Mouse (Mus musculus): ENCODE measurements around the gene Mdm2. TPM values are rescaled to one million over a fixed set of nuclear protein-coding genes. Genes with fewer than 3 reads are reported as not detected.
A peak's percentile ranks its signal among the peaks of the same experiment; 100 is the strongest.

Mdm2 gene
- polyA plus RNA-seq, 1 experiment = 70.6 TPM

GRCm38 (mm10) chr10:117714928-117715500 lies 4.5 kb upstream of the Mdm2 start:
- DNase-seq (ENCODE audit: low read depth) = no peak
- TF ChIP-seq CTCF (IDR thresholded peaks at IDR 0.05; ENCODE audit: borderline replicate concordance, extremely low read depth, insufficient read depth, insufficient read length) = no peak
- no peak for TF ChIP-seq POLR2A (IDR thresholded peaks at IDR 0.05; ENCODE audit: borderline replicate concordance, extremely low read depth, insufficient read depth, insufficient read length, poor library complexity, severe bottlenecking)

- TF ChIP-seq CTCF (IDR thresholded peaks at IDR 0.05; ENCODE audit: borderline replicate concordance, extremely low read depth, insufficient read depth, insufficient read length) = no peak
- no peak for TF ChIP-seq POLR2A (IDR thresholded peaks at IDR 0.05; ENCODE audit: borderline replicate concordance, extremely low read depth, insufficient read depth, insufficient read length, poor library complexity, severe bottlenecking)
- DNase-seq (ENCODE audit: low read depth) = no peak
Measured at GRCm38 (mm10) chr10:117714048-117714545, 3.5 kb upstream of the Mdm2 start.

DNA sequence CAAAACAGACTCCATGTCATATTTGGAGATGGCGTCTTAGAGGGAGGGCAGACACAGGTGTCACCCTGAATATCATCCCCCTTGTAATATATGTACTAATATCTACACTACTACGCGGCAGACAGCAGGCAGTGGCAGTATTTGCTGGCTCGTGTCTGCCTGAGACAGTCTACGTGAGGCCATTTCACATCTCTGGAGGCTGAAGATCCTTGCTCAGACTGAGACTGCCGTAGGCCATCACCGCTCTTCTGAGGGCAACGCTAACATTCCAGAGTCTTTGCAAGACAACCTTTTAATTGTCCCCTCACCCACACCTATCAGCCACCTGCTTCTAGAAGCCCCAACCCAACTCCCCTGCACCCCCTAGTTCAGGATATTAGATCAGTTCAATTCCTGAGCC lies 2.9 kb upstream of the Mdm2 start:
- TF ChIP-seq CTCF (IDR thresholded peaks at IDR 0.05; ENCODE audit: borderline replicate concordance, extremely low read depth, insufficient read depth, insufficient read length) = no peak
- no peak for TF ChIP-seq POLR2A (IDR thresholded peaks at IDR 0.05; ENCODE audit: borderline replicate concordance, extremely low read depth, insufficient read depth, insufficient read length, poor library complexity, severe bottlenecking)
- no peak for DNase-seq (ENCODE audit: low read depth)

GRCm38 (mm10) chr10:117712871-117713270 lies 2.3 kb upstream of the Mdm2 start:
- TF ChIP-seq POLR2A (IDR thresholded peaks at IDR 0.05; ENCODE audit: borderline replicate concordance, extremely low read depth, insufficient read depth, insufficient read length, poor library complexity, severe bottlenecking) = no peak
- DNase-seq (ENCODE audit: low read depth) = no peak

DNA sequence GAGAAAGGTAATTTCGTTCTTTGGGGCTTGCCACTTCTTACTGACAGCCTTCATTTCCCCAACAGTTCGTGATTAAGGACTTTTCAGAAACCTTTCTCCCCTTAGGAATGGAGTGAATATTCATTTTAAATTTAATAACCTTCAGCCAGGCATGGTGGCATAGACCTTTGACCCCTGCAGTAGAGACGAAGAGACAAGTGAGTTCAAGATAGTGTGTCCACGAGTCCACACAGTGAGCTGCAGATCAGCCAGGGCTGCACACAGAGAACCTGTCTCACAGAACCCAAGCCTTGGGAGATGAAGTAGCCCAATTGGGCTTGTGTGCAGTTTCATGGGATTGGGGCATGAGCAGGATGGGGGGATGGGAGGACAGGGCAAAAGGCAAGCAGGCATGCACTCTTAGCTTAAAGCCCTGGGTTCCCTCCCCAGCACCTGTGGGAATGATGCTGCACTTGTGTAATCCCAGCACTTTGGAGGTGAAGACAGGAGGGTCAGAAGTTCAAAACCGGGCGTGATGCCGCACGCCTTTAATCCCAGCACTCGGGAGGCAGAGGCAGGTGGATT lies 1.7 kb upstream of the Mdm2 start:
- no peak for DNase-seq (ENCODE audit: low read depth)
- TF ChIP-seq POLR2A (IDR thresholded peaks at IDR 0.05; ENCODE audit: borderline replicate concordance, extremely low read depth, insufficient read depth, insufficient read length, poor library complexity, severe bottlenecking) (no peak), CTCF (IDR thresholded peaks at IDR 0.05; ENCODE audit: borderline replicate concordance, extremely low read depth, insufficient read depth, insufficient read length) (no peak)

GRCm38 (mm10) chr10:117711408-117711807 lies 850 bp upstream of the Mdm2 start:
- TF ChIP-seq CTCF (IDR thresholded peaks at IDR 0.05; ENCODE audit: borderline replicate concordance, extremely low read depth, insufficient read depth, insufficient read length) (no peak), POLR2A (IDR thresholded peaks at IDR 0.05; ENCODE audit: borderline replicate concordance, extremely low read depth, insufficient read depth, insufficient read length, poor library complexity, severe bottlenecking) (no peak)
- DNase-seq (ENCODE audit: low read depth) = no peak

DNA sequence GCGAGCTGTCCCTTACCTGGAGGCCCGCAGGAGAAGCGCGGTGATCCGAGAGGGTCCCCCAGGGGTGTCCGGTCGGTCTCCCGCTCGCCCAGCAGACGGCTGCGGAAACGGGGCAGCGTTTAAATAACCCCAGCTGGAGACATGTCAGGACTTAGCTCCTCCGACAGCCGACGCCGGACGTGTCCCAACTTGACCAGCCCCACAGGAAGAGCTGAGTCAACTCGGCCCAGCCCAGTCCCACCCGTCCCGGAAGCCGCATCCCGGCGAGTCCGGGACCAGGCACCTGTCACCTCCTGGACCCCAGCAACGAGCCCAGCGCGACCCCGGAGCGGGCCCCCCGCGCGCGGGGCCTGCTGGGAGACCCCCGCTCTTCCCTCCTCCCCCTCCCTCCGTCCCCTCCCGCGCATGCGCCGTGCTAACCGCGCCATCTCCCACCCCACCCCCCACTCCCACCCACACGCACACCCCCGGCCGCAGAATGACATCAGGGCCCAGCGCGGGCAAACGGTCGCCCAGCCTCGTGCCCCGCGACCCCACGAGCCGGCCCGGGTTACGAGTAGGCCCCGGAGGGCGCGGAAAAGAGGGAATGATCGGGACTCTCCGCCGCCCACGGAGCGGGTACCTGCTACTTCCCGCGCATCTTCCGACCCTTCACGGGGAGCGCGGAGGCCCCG lies 491 bp downstream of the Mdm2 start:
- peak; percentile 91 for DNase-seq (ENCODE audit: low read depth)
- TF ChIP-seq POLR2A (IDR thresholded peaks at IDR 0.05; ENCODE audit: borderline replicate concordance, extremely low read depth, insufficient read depth, insufficient read length, poor library complexity, severe bottlenecking) = no peak; the same call in 1 of the 2 replicates

GRCm38 (mm10) chr10:117709326-117709830 lies 1.2 kb downstream of the Mdm2 start:
- no peak for DNase-seq (ENCODE audit: low read depth)
- TF ChIP-seq CTCF (IDR thresholded peaks at IDR 0.05; ENCODE audit: borderline replicate concordance, extremely low read depth, insufficient read depth, insufficient read length) = no peak
- TF ChIP-seq POLR2A (IDR thresholded peaks at IDR 0.05; ENCODE audit: borderline replicate concordance, extremely low read depth, insufficient read depth, insufficient read length, poor library complexity, severe bottlenecking) = no peak

DNA sequence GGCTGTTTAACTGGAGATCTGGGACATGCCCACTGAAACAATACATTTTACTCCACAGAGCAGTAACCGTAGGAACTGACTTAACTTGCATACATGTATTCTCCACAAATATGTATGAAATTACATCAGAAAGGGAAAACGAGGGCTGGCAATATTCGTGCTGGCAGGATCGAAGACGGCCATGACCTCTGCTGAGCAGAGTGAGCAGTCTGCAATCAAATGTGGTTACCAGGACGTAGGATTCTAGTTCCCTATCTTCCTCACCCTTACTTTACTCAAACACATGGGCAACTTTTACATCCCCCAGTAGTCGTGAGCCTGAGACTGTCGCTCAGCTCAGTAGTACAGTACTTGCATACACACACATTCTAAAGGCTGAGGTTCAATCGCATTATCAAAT lies 1.7 kb downstream of the Mdm2 start:
- no peak for DNase-seq (ENCODE audit: low read depth)
- TF ChIP-seq POLR2A (IDR thresholded peaks at IDR 0.05; ENCODE audit: borderline replicate concordance, extremely low read depth, insufficient read depth, insufficient read length, poor library complexity, severe bottlenecking) (no peak), CTCF (IDR thresholded peaks at IDR 0.05; ENCODE audit: borderline replicate concordance, extremely low read depth, insufficient read depth, insufficient read length) (no peak)

DNA sequence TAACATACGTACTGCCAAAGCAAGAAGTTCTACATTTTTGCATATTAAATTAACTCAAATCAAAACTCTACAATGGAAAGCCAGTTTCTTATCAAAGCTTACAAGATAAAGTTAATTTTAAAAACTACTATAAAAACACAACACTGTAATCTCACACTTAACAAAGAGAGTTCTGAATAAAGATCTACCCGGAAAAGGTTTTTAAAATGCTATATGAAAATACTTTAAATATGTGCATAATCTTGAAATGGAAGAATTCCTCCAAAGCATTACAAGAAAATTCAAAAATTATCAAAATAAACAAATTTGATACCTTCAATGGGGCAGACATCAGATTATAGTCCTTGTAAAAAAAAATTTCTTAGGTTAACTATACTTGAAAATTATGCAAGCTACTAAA lies 2.2 kb downstream of the Mdm2 start:
- DNase-seq (ENCODE audit: low read depth) = no peak
- TF ChIP-seq CTCF (IDR thresholded peaks at IDR 0.05; ENCODE audit: borderline replicate concordance, extremely low read depth, insufficient read depth, insufficient read length) = no peak
- no peak for TF ChIP-seq POLR2A (IDR thresholded peaks at IDR 0.05; ENCODE audit: borderline replicate concordance, extremely low read depth, insufficient read depth, insufficient read length, poor library complexity, severe bottlenecking)

DNA sequence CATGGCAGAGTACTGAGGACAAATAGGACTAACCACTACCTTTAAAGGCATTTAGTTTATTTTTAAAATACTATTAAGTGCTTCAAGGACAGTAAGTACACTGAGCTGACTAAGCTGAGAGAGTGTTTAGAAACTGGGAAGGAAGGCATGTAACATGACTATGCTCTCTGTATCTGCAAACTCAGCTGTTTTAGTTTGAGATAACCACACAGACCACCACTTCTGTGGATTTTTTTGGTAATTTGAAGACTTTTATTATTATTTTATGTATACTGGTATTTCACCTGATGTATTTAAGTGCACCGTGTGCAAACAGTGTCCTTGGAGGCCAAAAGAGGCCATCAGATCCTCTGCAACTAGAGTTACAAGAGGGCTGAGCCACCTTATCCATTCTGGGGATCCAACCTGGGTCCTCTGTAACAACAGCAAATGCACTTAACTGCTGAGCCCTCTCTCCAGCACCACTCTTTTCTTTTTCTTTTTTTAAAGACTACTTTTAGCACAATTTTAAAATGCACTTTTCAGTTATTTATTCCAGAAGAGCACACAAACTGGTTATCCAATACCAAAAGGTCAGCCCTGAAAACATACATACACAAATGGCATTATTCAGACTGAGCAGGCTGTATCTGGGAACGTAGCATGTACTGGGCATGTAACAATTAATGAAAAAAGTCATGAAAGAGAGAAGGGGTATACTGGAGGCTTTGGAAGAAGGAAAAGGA lies 3.3 kb downstream of the Mdm2 start:
- DNase-seq (ENCODE audit: low read depth) = no peak

More for the DNA sequence above, 3.3 kb downstream of the Mdm2 start:
- TF ChIP-seq CTCF (IDR thresholded peaks at IDR 0.05; ENCODE audit: borderline replicate concordance, extremely low read depth, insufficient read depth, insufficient read length) (no peak), POLR2A (IDR thresholded peaks at IDR 0.05; ENCODE audit: borderline replicate concordance, extremely low read depth, insufficient read depth, insufficient read length, poor library complexity, severe bottlenecking) (no peak)
